Mouse (Mus musculus) heart, postnatal 0 days (tissue): ENCODE data around the gene Arl15. TPM values are rescaled to one million over a fixed set of nuclear protein-coding genes. Genes with fewer than 3 reads are reported as not detected.

ENCODE experiments used
- ATAC-seq: fragments of 200-750 bp; cut with Nextera tagmentation; 2 replicates; pipeline ENCODE4 v1.8.0; 2017; ENCODE audit warnings: low read depth, moderate number of reproducible peaks, moderate library complexity; ENCODE audit not compliant: insufficient read depth
- DNase-seq: peaks from one replicate; pipeline ENCODE4 v3.0.0-alpha.2; 2016; ENCODE audit warnings: low spot score
- H3K27ac ChIP-seq: fragments of 300-500 bp; sonication (generic); 2 replicates; pipeline ENCODE4 v1.5.1; 2014; ENCODE audit warnings: low read depth, mild to moderate bottlenecking
- H3K27me3 ChIP-seq: fragments of 300-500 bp; sonication (generic); 2 replicates; pipeline ENCODE4 v1.6.1; 2014; ENCODE audit warnings: low read length, mixed read lengths; ENCODE audit not compliant: control insufficient read depth, insufficient read depth
- H3K36me3 ChIP-seq: fragments of 300-500 bp; sonication (generic); replicated peaks from 2 replicates; pipeline ENCODE4 v1.6.1; 2014; ENCODE audit warnings: low read length, mixed read lengths; ENCODE audit not compliant: control insufficient read depth, insufficient read depth
- H3K4me1 ChIP-seq: fragments of 300-500 bp; sonication (generic); 2 replicates; pipeline ENCODE4 v1.6.1; 2014; ENCODE audit warnings: antibody characterized with exemption; ENCODE audit not compliant: control insufficient read depth, insufficient read depth
- H3K4me2 ChIP-seq: fragments of 300-500 bp; sonication (generic); 2 replicates; pipeline ENCODE4 v1.6.1; 2014; ENCODE audit warnings: low read depth, mild to moderate bottlenecking, low read length, moderate library complexity
- H3K4me3 ChIP-seq: fragments of 300-500 bp; sonication (generic); 2 replicates; pipeline ENCODE4 v1.5.1; 2014; ENCODE audit warnings: low read depth, low read length
- H3K9ac ChIP-seq: fragments of 300-500 bp; sonication (generic); replicated peaks from 2 replicates; pipeline ENCODE4 v1.6.1; 2014; ENCODE audit warnings: low read depth, low read length, mixed read lengths
- H3K9me3 ChIP-seq: fragments of 300-500 bp; sonication (generic); replicated peaks from 2 replicates; pipeline ENCODE4 v1.6.1; 2016; ENCODE audit warnings: low read length; ENCODE audit not compliant: control insufficient read depth
- CTCF ChIP-seq: IDR thresholded peaks from 2 replicates; pipeline ENCODE4 v1.5.1; 2016; ENCODE audit warnings: antibody characterized with exemption, control low read depth, low read depth
- EP300 ChIP-seq: IDR thresholded peaks from 2 replicates; pipeline ENCODE4 v1.6.1; 2016; ENCODE audit warnings: antibody characterized with exemption, low read depth
- WGBS: fragments of 180-500 bp; shearing (Covaris S2); extraction: QIAGEN DNeasy Blood & Tissue Kit; methylation state at CpG from one replicate; pipeline ENCODE4 v1.1.7; 2014; 5-methylcytosine and 5-hydroxymethylcytosine counted together
- polyA plus RNA-seq: library from polyadenylated mRNA; unstranded; fragments of >200 nt; fragmentation: Nextera tagmentation; extraction: Ambion mirVana; gene quantifications from 2 replicates; pipeline ENCODE4 v1.2.1, GENCODE M21; 2015
- total RNA-seq: library from RNA; depleted of rRNA; stranded (reverse); fragments of >200 nt; gene quantifications from 2 replicates; pipeline ENCODE4 v1.2.3, GENCODE M21; 2014; ENCODE audit warnings: low replicate concordance

Gene Arl15
- total and polyA plus RNA-seq, 2 experiments from 2014 or later: 3.9 to 16.5 TPM

GRCm38 (mm10) chr13:113888126-113888525 is 93.8 kb downstream of the Arl15 start:
- DNase-seq: no peak
- Histone ChIP-seq H3K36me3 (no peaks in the 10 kb centered on the region), H3K4me2 (no peak overlapping the region), H3K9me3 (no peaks in the 10 kb centered on the region), H3K4me1 (no peaks in the 10 kb centered on the region), H3K9ac (no peak overlapping the region), H3K4me3 (no peak overlapping the region), H3K27ac (no peak overlapping the region), H3K27me3 (no peaks in the 10 kb centered on the region)
- WGBS: 79% methylated on average over 5 of the region's 5 CpGs
- no peak for TF ChIP-seq EP300
- TF ChIP-seq CTCF: no peak
- ATAC-seq: no peak

GRCm38 (mm10) chr13:113888704-113889103 is 94.4 kb downstream of the Arl15 start:
- Histone ChIP-seq H3K4me2 (no peak overlapping the region), H3K9me3 (no peaks in the 10 kb centered on the region), H3K4me1 (no peaks in the 10 kb centered on the region), H3K4me3 (no peak overlapping the region), H3K9ac (no peak overlapping the region), H3K27ac (no peak overlapping the region), H3K36me3 (no peaks in the 10 kb centered on the region), H3K27me3 (no peaks in the 10 kb centered on the region)
- DNase-seq (no peak), ATAC-seq (no peak)
- WGBS: 85% methylated on average over 16 of the region's 16 CpGs
- no peak for TF ChIP-seq EP300
- no peak for TF ChIP-seq CTCF

- H3K27me3 ChIP-seq: no peaks in the 10 kb centered on the region
- no peak overlapping the region for H3K9ac ChIP-seq
- H3K4me2 ChIP-seq: no peak overlapping the region
- ATAC-seq: no peak
- 82% methylated on average over 24 of the region's 24 CpGs for WGBS
- TF ChIP-seq CTCF (no peak), EP300 (no peak)
- H3K9me3 ChIP-seq: no peaks in the 10 kb centered on the region
- no peaks in the 10 kb centered on the region for H3K4me1 ChIP-seq
- no peak for DNase-seq
- H3K27ac ChIP-seq: no peak overlapping the region
- no peaks in the 10 kb centered on the region for H3K36me3 ChIP-seq
- no peak overlapping the region for H3K4me3 ChIP-seq
Observed at GRCm38 (mm10) chr13:113889140-113890055, 95.1 kb downstream of the Arl15 start.

DNA sequence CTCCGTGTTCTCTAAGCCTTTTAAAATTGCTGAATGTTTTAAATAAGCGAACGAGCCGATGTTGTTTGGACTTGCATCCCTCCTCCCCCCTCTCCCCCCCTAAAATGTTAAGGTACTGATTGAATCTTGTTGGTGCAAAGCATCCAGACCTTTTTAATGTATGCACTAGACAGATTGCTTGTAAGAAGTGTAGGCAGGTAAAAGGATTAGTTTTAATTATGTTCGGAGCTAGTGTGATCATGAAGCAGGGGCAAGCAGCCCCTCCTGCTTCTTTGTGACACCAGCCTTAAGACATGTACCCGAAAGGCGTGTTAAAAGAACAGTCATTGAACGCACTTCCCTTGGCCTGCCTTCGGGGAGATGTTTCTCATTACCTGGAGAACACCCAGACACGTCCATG is 102.4 kb downstream of the Arl15 start:
- Histone ChIP-seq H3K9ac (no peak overlapping the region), H3K27me3 (no peaks in the 10 kb centered on the region), H3K4me2 (no peak overlapping the region), H3K4me1 (0 out of 2 replicates have a peak, but pooled peaks cover 3% of the 10 kb centered on the region), H3K36me3 (no peaks in the 10 kb centered on the region), H3K27ac (no peak overlapping the region), H3K4me3 (no peak overlapping the region), H3K9me3 (no peaks in the 10 kb centered on the region)
- DNase-seq: no peak
- TF ChIP-seq CTCF (no peak), EP300 (no peak)
- ATAC-seq: no peak
- WGBS: 94% methylated on average over 10 of the region's 10 CpGs

DNA sequence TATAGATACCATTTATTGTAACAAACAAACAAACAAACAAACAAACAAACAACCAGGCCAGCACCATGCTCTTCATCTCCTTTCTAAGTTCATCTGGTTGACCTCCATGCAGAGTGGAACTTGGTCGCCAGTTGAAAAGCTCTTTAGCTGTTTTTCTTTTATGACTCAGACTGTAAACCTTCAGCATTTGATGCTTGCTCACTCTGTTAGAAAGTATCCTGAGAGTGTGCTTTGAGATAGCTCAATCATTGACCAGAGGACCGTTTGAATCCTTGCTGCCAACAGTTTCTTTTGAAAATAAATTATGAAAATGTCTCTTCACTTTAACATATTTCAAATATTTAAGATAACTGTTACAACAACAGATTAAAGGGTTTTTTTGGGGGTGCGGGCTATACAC is 103.2 kb downstream of the Arl15 start:
- H3K4me3 ChIP-seq: no peak overlapping the region
- no peak overlapping the region for H3K4me2 ChIP-seq
- 81% methylated on average over 3 of the region's 3 CpGs for WGBS
- H3K9me3 ChIP-seq: no peaks in the 10 kb centered on the region
- H3K36me3 ChIP-seq: no peaks in the 10 kb centered on the region
- H3K27me3 ChIP-seq: no peaks in the 10 kb centered on the region
- no peak for ATAC-seq
- TF ChIP-seq EP300 (no peak), CTCF (no peak)
- H3K4me1 ChIP-seq: 0 out of 2 replicates have a peak, but pooled peaks cover 3% of the 10 kb centered on the region
- no peak overlapping the region for H3K27ac ChIP-seq
- H3K9ac ChIP-seq: no peak overlapping the region
- DNase-seq: no peak

DNA sequence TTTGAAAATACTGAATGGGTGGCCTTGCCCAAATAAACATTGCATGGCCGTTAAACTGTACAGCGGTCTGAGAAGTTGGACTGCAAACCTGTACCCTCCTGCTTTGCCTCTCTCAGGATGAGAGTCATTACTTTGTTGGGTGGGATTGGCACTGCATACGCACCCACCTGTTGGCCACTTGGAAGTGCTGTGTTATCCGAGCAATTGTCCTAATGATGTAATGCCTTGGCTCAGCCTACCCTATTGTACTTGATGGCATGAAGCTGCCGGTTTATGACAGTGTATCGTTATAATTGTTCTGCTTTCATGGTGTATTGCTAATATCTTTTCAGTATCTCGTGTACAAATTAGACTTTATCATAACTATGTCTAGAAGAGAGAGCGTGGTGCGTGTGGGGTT is 103.6 kb downstream of the Arl15 start:
- Histone ChIP-seq H3K9me3 (no peaks in the 10 kb centered on the region), H3K4me2 (no peak overlapping the region), H3K9ac (no peak overlapping the region), H3K36me3 (no peaks in the 10 kb centered on the region), H3K27ac (no peak overlapping the region), H3K27me3 (no peaks in the 10 kb centered on the region), H3K4me1 (0 out of 2 replicates have a peak, but pooled peaks cover 3% of the 10 kb centered on the region), H3K4me3 (no peak overlapping the region)
- WGBS: 64% methylated on average over 9 of the region's 9 CpGs
- TF ChIP-seq EP300: no peak
- TF ChIP-seq CTCF: no peak
- DNase-seq (no peak), ATAC-seq (no peak)
